Mouse (Mus musculus): ENCODE results near the gene Pla2g3. TPM values are rescaled to one million over a fixed set of nuclear protein-coding genes. Genes with fewer than 3 reads are reported as not detected.

Gene Pla2g3
- polyA plus RNA-seq, 1 experiment = 3.1 TPM

- WGBS = 58% methylated on average over 6 of the region's 6 CpGs
- TF ChIP-seq CTCF (IDR thresholded peaks at IDR 0.05; ENCODE audit: insufficient read depth, low read length) (no peak), POLR2A (IDR thresholded peaks at IDR 0.05; ENCODE audit: borderline replicate concordance, extremely low read depth, low read depth, low read length) (no peak)
- no peak overlapping the region for H3K4me3 ChIP-seq (replicated peaks; ENCODE audit: extremely low read depth, low read depth, low read length)
- no peak for DNase-seq
- H3K4me1 ChIP-seq (ENCODE audit: control insufficient read depth, insufficient read depth, low read length) = peaks cover 7% of the 10 kb centered on the region
Measured at GRCm38 (mm10) chr11:3547969-3548368, 59.9 kb downstream of the Pla2g3 start.

GRCm38 (mm10) chr11:3548564-3549295 lies 60.6 kb downstream of the Pla2g3 start:
- 93% methylated on average over 3 of the region's 3 CpGs for WGBS

More at GRCm38 (mm10) chr11:3548564-3549295, 60.6 kb downstream of the Pla2g3 start:
- TF ChIP-seq CTCF (IDR thresholded peaks at IDR 0.05; ENCODE audit: insufficient read depth, low read length) = no peak
- no peak for TF ChIP-seq POLR2A (IDR thresholded peaks at IDR 0.05; ENCODE audit: borderline replicate concordance, extremely low read depth, low read depth, low read length)
- Histone ChIP-seq H3K4me3 (replicated peaks; ENCODE audit: extremely low read depth, low read depth, low read length) (no peak overlapping the region), H3K4me1 (ENCODE audit: control insufficient read depth, insufficient read depth, low read length) (peaks cover 7% of the 10 kb centered on the region)
- DNase-seq = no peak

Other genes with a start within 250 kb of the Pla2g3 start
- gene Drg1, start 221.9 kb upstream of the Pla2g3 start, polyA plus RNA-seq (2012; rRNA removed) = 20.1 and 21.5 TPM in 2 replicates
- gene Patz1, start 199.4 kb upstream of the Pla2g3 start, polyA plus RNA-seq (2012; rRNA removed) = 40.3 and 50.9 TPM in 2 replicates
- gene Pik3ip1, start 157.9 kb upstream of the Pla2g3 start, polyA plus RNA-seq (2012; rRNA removed) = 23.2 and 38.3 TPM in 2 replicates
- gene Limk2, start 79.1 kb upstream of the Pla2g3 start, polyA plus RNA-seq (2012; rRNA removed) = 94.3 and 142 TPM in 2 replicates
- 25.6 and 36.4 TPM in 2 replicates for gene Rnf185, start 35.9 kb upstream of the Pla2g3 start, polyA plus RNA-seq (2012; rRNA removed)
- gene Inpp5j, start 16.5 kb downstream of the Pla2g3 start, polyA plus RNA-seq (2012; rRNA removed) = 2.3 and 2.7 TPM in 2 replicates
- 111 and 138 TPM in 2 replicates for gene Selenom, start 26.4 kb downstream of the Pla2g3 start, polyA plus RNA-seq (2012; rRNA removed)
- 43.1 and 51.6 TPM in 2 replicates for gene Smtn, start 52.3 kb downstream of the Pla2g3 start, polyA plus RNA-seq (2012; rRNA removed)
- gene Morc2a, start 160.9 kb downstream of the Pla2g3 start, polyA plus RNA-seq (2012; rRNA removed) = 7.9 and 11.1 TPM in 2 replicates

Measured in lung, adult 2 months (tissue).